Mouse (Mus musculus) myocyte (in vitro differentiated cells): ENCODE results near the gene Cort. TPM values are rescaled to one million over a fixed set of nuclear protein-coding genes. Genes with fewer than 3 reads are reported as not detected.

ENCODE experiments used
- H3K27me3 ChIP-seq: one replicate; pipeline ENCODE4 v1.6.1; 2011; ENCODE audit not compliant: control insufficient read depth, insufficient read depth, insufficient read length
- H3K36me3 ChIP-seq: one replicate; pipeline ENCODE4 v1.6.1; 2011; ENCODE audit not compliant: control insufficient read depth, insufficient read depth
- H3K4me2 ChIP-seq: one replicate; pipeline ENCODE4 v1.6.1; 2011; ENCODE audit warnings: low read depth, control low read depth
- H3K4me3 ChIP-seq: one replicate; pipeline ENCODE4 v1.5.1; 2011; ENCODE audit warnings: mild to moderate bottlenecking, control low read depth, moderate library complexity
- H3K79me2 ChIP-seq: one replicate; pipeline ENCODE4 v1.6.1; 2011; ENCODE audit not compliant: control insufficient read depth, insufficient read depth
- H3ac ChIP-seq: one replicate; pipeline ENCODE4 v1.6.1; 2011; ENCODE audit not compliant: control insufficient read depth, insufficient read length
- CEBPB ChIP-seq: IDR thresholded peaks from 2 replicates; pipeline ENCODE4 v1.6.1; 2011; ENCODE audit warnings: mild to moderate bottlenecking, moderate library complexity; ENCODE audit not compliant: poor library complexity, insufficient read depth, severe bottlenecking
- E2F4 ChIP-seq: IDR thresholded peaks from one replicate; pipeline ENCODE4 v1.6.1; 2011; ENCODE audit warnings: mild to moderate bottlenecking, control low read depth, moderate library complexity; ENCODE audit not compliant: insufficient read depth
- MAX ChIP-seq: IDR thresholded peaks from one replicate; pipeline ENCODE4 v1.6.1; 2011; ENCODE audit warnings: low read depth, mild to moderate bottlenecking, control low read depth
- MYOD1 ChIP-seq, 3 experiments: IDR thresholded peaks; one replicate each; pipeline ENCODE4 v1.6.1; 2011; ENCODE audit warnings: control low read depth in 2 of 3, low read depth in 2 of 3, mild to moderate bottlenecking in 2 of 3, moderate library complexity in 1 of 3; ENCODE audit not compliant: insufficient read length in 2 of 3, control insufficient read depth in 1 of 3
- MYOG ChIP-seq, 3 experiments: IDR thresholded peaks; one replicate each; pipeline ENCODE4 v1.6.1; 2011; ENCODE audit warnings: control low read depth in 2 of 3, low read depth in 2 of 3, mild to moderate bottlenecking in 2 of 3; ENCODE audit not compliant: insufficient read length in 2 of 3, control insufficient read depth in 1 of 3, insufficient read depth in 1 of 3
- POLR2A ChIP-seq: IDR thresholded peaks from one replicate; pipeline ENCODE4 v1.6.1; 2011; ENCODE audit warnings: low read depth, mild to moderate bottlenecking, control low read depth, moderate library complexity; ENCODE audit not compliant: insufficient read length
- POLR2AphosphoS2 ChIP-seq: IDR thresholded peaks from one replicate; pipeline ENCODE4 v1.6.1; 2011; ENCODE audit warnings: low read depth, control low read depth; ENCODE audit not compliant: insufficient read length
- REST ChIP-seq: IDR thresholded peaks from one replicate; pipeline ENCODE4 v1.6.1; 2011; ENCODE audit warnings: mild to moderate bottlenecking, control low read depth, moderate library complexity; ENCODE audit not compliant: insufficient read depth, insufficient read length
- SRF ChIP-seq: IDR thresholded peaks from one replicate; pipeline ENCODE4 v1.6.1; 2011; ENCODE audit warnings: low read depth; ENCODE audit not compliant: control insufficient read depth, insufficient read length
- TCF12 ChIP-seq: IDR thresholded peaks from one replicate; pipeline ENCODE4 v1.6.1; 2011; ENCODE audit warnings: mild to moderate bottlenecking, control low read depth; ENCODE audit not compliant: poor library complexity, insufficient read depth, severe bottlenecking
- TCF3 ChIP-seq: IDR thresholded peaks from one replicate; pipeline ENCODE4 v1.6.1; 2011; ENCODE audit warnings: low read depth, control low read depth; ENCODE audit not compliant: insufficient read length
- USF1 ChIP-seq: IDR thresholded peaks from one replicate; pipeline ENCODE4 v1.6.1; 2011; ENCODE audit warnings: low read depth, mild to moderate bottlenecking, control low read depth, moderate library complexity
- polyA plus RNA-seq: library from polyadenylated mRNA; unstranded; fragments of >200 nt; fragmentation: generic; extraction: Trizol; gene quantifications from one replicate; pipeline ENCODE4 v1.2.1, GENCODE M21; 2012; ENCODE audit warnings: missing spikeins

The Cort gene
- polyA plus RNA-seq, 1 experiment, result not detected

DNA sequence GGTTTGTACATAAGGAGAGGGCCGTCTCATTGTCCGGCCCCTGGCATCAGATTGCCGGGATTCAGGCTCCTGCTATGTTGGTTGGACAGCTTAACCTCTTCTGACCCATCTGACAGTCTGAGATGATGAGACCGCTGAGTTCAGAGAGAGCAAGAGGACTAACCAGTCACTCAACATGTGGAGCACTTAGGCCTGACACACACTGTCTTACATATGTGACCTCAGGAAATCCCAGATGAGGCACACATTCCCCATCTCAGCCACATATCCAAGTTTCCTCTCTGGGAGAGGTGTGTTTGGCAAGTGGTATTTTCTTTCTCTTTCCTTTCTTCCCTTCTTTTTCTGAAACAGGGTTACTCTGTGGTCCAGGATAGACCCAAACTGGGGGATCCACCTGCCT is 18.6 kb upstream of the Cort start:
- no peak overlapping the region for H3K4me3 ChIP-seq
- no peak overlapping the region for H3K4me2 ChIP-seq
- no peaks in the 10 kb centered on the region for H3K27me3 ChIP-seq
- H3K36me3 ChIP-seq, result peaks cover 3% of the 10 kb centered on the region
- H3ac ChIP-seq, result no peak overlapping the region
- TF ChIP-seq E2F4, result no peak
- TF ChIP-seq MYOD1 (IDR thresholded peaks at IDR 0.05; ENCODE audit: control insufficient read depth in 1 of 3, insufficient read length in 2 of 3, low read depth in 2 of 3), result no peak
- no peak for TF ChIP-seq REST
- TF ChIP-seq SRF, result no peak
- TF ChIP-seq MAX, result no peak
- TF ChIP-seq POLR2AphosphoS2, result no peak
- no peak for TF ChIP-seq TCF12
- no peak for TF ChIP-seq POLR2A
- no peak for TF ChIP-seq MYOG (IDR thresholded peaks at IDR 0.05; ENCODE audit: control insufficient read depth in 1 of 3, insufficient read depth in 1 of 3, insufficient read length in 2 of 3, low read depth in 2 of 3)
- H3K79me2 ChIP-seq, result no peaks in the 10 kb centered on the region

DNA sequence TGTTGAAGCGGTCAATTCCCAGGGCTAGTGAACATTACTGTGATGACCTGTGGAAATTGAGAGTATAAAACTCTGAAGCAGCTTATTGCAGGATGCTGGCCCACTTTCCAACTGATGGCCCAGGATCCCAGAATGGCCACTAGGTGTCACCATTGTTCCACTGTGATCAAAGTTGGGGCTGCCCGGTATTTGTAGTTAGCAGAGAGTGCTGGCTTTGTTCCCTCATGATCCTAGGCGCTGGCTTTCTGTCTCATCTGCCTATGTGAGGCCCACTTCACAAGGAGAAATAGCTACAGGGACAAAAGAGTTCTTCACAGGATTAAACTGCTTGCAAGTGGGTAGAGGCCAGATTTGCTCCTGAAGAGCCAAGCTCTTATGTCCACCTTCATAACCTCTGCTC is 17.9 kb upstream of the Cort start:
- Histone ChIP-seq H3K27me3 (no peaks in the 10 kb centered on the region), H3K4me2 (no peak overlapping the region), H3K79me2 (no peaks in the 10 kb centered on the region), H3K36me3 (no peaks in the 10 kb centered on the region), H3K4me3 (no peak overlapping the region), H3ac (no peak overlapping the region)
- TF ChIP-seq POLR2A (no peak), USF1 (no peak), E2F4 (no peak), MYOD1 (IDR thresholded peaks at IDR 0.05; ENCODE audit: control insufficient read depth in 1 of 3, insufficient read length in 2 of 3, low read depth in 2 of 3) (no peak), MAX (no peak), POLR2AphosphoS2 (no peak), MYOG (IDR thresholded peaks at IDR 0.05; ENCODE audit: control insufficient read depth in 1 of 3, insufficient read depth in 1 of 3, insufficient read length in 2 of 3, low read depth in 2 of 3) (no peak), TCF12 (no peak), CEBPB (no peak), TCF3 (no peak), REST (no peak), SRF (no peak)

DNA sequence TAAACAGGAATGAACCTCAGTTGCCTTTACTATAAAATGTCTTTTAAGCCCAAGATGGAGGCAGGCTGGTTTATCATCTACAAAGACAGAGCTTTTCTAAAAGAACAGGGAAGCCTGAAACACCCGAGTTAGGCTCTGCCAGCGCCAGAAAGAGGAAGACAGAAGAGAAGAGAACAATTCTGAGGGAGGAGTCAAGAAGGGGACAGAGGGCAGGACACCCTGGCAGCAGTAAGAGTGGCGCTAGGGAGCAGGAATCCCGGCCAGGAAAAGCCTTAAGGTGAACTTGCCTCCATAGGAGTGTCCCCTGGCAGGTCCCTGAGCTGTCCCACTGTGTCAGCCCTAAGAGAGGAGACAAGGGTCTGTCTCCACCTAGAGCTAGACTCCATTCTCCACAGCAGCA is 17.0 kb upstream of the Cort start:
- no peaks in the 10 kb centered on the region for H3K36me3 ChIP-seq
- H3ac ChIP-seq, result no peak overlapping the region
- TF ChIP-seq MYOG (IDR thresholded peaks at IDR 0.05; ENCODE audit: control insufficient read depth in 1 of 3, insufficient read depth in 1 of 3, insufficient read length in 2 of 3, low read depth in 2 of 3) (no peak), TCF12 (no peak), POLR2A (no peak), USF1 (no peak), POLR2AphosphoS2 (no peak), E2F4 (no peak), SRF (no peak), TCF3 (no peak), REST (no peak), MYOD1 (IDR thresholded peaks at IDR 0.05; ENCODE audit: control insufficient read depth in 1 of 3, insufficient read length in 2 of 3, low read depth in 2 of 3) (no peak), CEBPB (no peak), MAX (no peak)
- H3K4me3 ChIP-seq, result no peak overlapping the region
- no peaks in the 10 kb centered on the region for H3K27me3 ChIP-seq
- no peaks in the 10 kb centered on the region for H3K79me2 ChIP-seq
- no peak overlapping the region for H3K4me2 ChIP-seq

DNA sequence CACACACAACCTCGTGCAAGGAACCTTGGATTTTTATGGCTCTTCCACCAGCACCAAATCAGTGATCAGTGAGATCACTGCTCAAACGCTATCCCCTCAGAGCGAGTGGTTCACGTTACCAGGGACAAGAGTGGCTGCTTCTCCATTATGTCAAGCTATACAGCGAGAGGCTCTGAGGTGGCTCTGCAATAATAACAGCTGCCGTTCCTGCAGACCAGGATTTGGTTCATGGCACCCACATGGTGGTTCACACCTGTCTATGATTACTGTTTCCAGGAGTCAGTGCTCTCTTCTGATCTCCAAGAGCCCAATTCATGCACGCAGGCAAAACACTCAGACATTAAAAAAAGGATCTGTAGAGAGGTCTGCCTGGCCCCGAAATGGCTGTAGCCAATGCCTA is 12.0 kb upstream of the Cort start:
- TF ChIP-seq MYOD1 (IDR thresholded peaks at IDR 0.05; ENCODE audit: control insufficient read depth in 1 of 3, insufficient read length in 2 of 3, low read depth in 2 of 3) (peak in 1 of 3 experiments; percentile 50), USF1 (no peak), MYOG (IDR thresholded peaks at IDR 0.05; ENCODE audit: control insufficient read depth in 1 of 3, insufficient read depth in 1 of 3, insufficient read length in 2 of 3, low read depth in 2 of 3) (peak in 1 of 3 experiments; percentile 53)
- Histone ChIP-seq H3K36me3 (no peaks in the 10 kb centered on the region), H3K27me3 (no peaks in the 10 kb centered on the region), H3K79me2 (peaks cover 3% of the 10 kb centered on the region), H3K4me2 (no peak overlapping the region), H3K4me3 (no peak overlapping the region), H3ac (no peak overlapping the region)

DNA sequence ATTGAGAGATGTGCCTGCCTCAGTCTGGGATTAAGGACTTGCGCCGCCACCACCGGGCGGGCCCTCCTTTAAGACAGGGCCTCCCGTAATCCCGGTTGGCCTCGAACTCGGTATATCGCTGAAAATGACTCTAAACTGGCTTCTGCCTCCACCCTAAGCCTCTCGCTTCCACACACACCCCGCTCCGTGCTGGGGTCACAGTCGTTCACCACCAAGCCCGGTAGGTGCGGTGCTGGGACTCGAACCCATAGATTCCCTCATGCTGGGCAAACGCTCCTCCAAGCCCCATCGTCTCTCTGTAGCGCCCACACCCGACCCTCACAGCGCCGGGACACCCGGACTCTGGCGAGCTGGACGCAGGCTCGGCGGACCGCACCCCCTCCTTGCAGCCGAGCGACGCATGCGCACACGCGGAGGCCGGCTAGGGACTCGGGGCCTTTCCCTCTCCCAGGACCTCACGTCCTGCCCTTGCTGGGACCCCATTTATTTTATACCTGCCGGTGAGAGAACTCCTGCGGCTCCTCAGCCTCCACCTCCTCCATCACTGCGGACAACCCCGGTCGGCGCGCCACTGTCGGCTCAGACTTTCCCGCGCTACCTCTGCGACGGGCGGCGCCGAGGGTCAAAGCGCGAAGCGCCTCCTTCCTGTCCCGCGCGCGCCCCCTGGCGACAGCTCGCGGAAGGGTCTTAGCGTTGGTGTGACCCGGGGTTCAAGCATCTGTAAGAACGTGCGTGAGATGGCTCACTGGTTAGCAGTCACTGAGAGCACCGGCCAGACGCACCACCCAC is 10.6 kb upstream of the Cort start, which contains the start of gene Cenps:
Gene Cenps (minus strand): TSS at position 648 of the 789 bp plus-strand sequence.
- Histone ChIP-seq H3K79me2 (peaks cover 3% of the 10 kb centered on the region), H3ac (peak within 1 kb of the TSS; percentile 5), H3K4me2 (peak within 1 kb of the TSS; percentile 78), H3K36me3 (no peaks in the 10 kb centered on the region), H3K4me3 (peak within 1 kb of the TSS; percentile 56), H3K27me3 (no peaks in the 10 kb centered on the region)
- peak; percentile 89 for TF ChIP-seq E2F4
- TF ChIP-seq TCF12, result no peak
- TF ChIP-seq SRF, result peak; percentile 24
- TF ChIP-seq POLR2A, result peak; percentile 58
- no peak for TF ChIP-seq CEBPB
- no peak for TF ChIP-seq REST
- no peak for TF ChIP-seq TCF3
- TF ChIP-seq MYOG (IDR thresholded peaks at IDR 0.05; ENCODE audit: control insufficient read depth in 1 of 3, insufficient read depth in 1 of 3, insufficient read length in 2 of 3, low read depth in 2 of 3), result no peak
- TF ChIP-seq USF1, result no peak
- no peak for TF ChIP-seq MYOD1 (IDR thresholded peaks at IDR 0.05; ENCODE audit: control insufficient read depth in 1 of 3, insufficient read length in 2 of 3, low read depth in 2 of 3)
- TF ChIP-seq MAX, result no peak
- no peak for TF ChIP-seq POLR2AphosphoS2
